Mouse (Mus musculus) E14TG2a.4 (cell line): ENCODE data around the gene Otub2.

Experiments used
- H3K27me3 ChIP-seq: 2 replicates; pipeline ENCODE4 v1.6.1; 2014; ENCODE audit warnings: low read length, control low read depth; ENCODE audit not compliant: insufficient read depth
- H3K36me3 ChIP-seq: 2 replicates; pipeline ENCODE4 v1.6.1; 2014; ENCODE audit warnings: low read length, control low read depth; ENCODE audit not compliant: insufficient read depth
- H3K4me1 ChIP-seq: replicated peaks from 2 replicates; pipeline ENCODE4 v1.6.1; 2014; ENCODE audit warnings: low read depth, low read length, control low read depth
- H3K4me3 ChIP-seq: replicated peaks from 2 replicates; pipeline ENCODE4 v1.5.1; 2014; ENCODE audit warnings: mild to moderate bottlenecking, low read length
- H3K9me3 ChIP-seq: 2 replicates; pipeline ENCODE4 v1.6.1; 2014; ENCODE audit warnings: low read length, control low read depth
- CTCF ChIP-seq: conservative IDR thresholded peaks from 2 replicates; pipeline ENCODE4 v1.5.1; 2014; ENCODE audit warnings: low read length
- NANOG ChIP-seq: IDR thresholded peaks from 2 replicates; pipeline ENCODE4 v1.6.1; 2014; ENCODE audit warnings: borderline replicate concordance, low read length, mixed read lengths
- POU5F1 ChIP-seq: IDR thresholded peaks from 2 replicates; pipeline ENCODE4 v1.6.1; 2014; ENCODE audit warnings: low read length, borderline replicate concordance

The Otub2 gene

DNA sequence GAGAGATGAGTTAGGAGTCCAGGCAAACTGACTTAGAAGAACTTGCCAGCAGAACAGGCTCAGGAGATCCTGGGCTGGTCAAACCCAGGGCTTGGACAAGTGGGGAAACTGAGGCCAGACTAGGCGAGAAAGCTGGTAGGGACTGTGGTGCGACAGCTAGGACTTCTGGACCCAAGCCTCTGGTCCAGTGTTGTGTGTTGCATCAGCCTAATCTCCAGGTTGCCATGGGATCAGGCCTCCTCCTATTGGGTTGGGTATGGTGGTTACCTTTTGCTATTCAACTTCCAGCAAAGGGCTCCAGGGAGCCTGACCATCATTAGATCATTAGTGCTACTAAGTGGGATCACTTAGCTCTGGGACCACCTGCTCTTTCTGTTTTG is 856 bp downstream of the Otub2 start:
- Histone ChIP-seq H3K9me3 (no peaks in the 10 kb centered on the region), H3K4me1 (peaks cover 13% of the 10 kb centered on the region), H3K4me3 (peak overlapping the region; percentile 89), H3K36me3 (no peaks in the 10 kb centered on the region; the same call in 1 of the 2 replicates), H3K27me3 (peaks cover 10% of the 10 kb centered on the region)
- TF ChIP-seq NANOG (no peak), POU5F1 (no peak), CTCF (no peak)

DNA sequence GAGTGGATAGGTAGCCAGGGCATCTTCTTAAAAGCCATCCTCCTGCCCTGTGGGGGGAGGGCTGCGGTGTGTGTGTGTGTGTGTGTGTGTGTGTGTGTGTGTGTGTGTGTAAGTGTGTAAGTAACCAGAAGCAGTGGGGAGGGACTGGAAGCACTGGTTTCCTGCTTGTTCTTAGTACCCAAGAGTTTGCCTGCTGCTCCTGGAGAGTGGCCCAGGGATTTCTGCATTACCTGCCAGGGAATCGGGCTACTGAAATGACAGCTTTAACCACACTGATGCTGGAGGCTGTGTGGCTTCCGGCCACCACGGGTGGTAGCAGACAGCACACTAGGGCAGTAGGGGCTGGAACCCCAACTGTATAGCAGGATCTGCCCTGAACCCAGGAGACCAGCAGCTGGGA is 1.5 kb downstream of the Otub2 start:
- peaks cover 10% of the 10 kb centered on the region for H3K27me3 ChIP-seq
- H3K36me3 ChIP-seq = no peaks in the 10 kb centered on the region; the same call in 1 of the 2 replicates
- no peak overlapping the region for H3K4me3 ChIP-seq
- H3K9me3 ChIP-seq = no peaks in the 10 kb centered on the region
- TF ChIP-seq CTCF = no peak
- H3K4me1 ChIP-seq = peaks cover 13% of the 10 kb centered on the region

DNA sequence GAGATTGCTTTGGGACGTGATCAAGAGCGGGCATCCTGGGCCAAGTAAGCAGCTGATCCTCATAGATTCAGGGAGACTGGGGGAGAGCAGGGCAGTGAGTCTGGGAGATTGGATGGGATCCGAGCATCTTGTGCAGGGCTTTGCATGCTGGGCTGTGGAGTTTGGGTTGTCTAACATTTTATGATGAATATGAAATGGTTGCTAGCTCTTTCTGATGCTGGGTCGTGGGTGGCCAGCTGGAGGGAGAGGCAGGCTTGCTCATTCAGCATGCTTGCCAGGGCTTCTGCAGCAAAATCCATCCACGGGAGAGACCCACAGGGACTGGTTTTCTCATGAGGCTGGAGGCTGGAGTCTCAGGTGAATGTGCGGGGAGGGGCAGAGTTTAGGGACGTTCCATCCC is 2.6 kb downstream of the Otub2 start:
- H3K27me3 ChIP-seq = peaks cover 10% of the 10 kb centered on the region
- H3K4me3 ChIP-seq = no peak overlapping the region
- no peaks in the 10 kb centered on the region for H3K9me3 ChIP-seq
- TF ChIP-seq POU5F1 (no peak), CTCF (no peak), NANOG (no peak)
- no peaks in the 10 kb centered on the region; the same call in 1 of the 2 replicates for H3K36me3 ChIP-seq
- H3K4me1 ChIP-seq = peaks cover 13% of the 10 kb centered on the region

- H3K36me3 ChIP-seq = no peaks in the 10 kb centered on the region; the same call in 1 of the 2 replicates
- H3K4me1 ChIP-seq = peaks cover 19% of the 10 kb centered on the region
- H3K4me3 ChIP-seq = no peak overlapping the region
- no peaks in the 10 kb centered on the region for H3K9me3 ChIP-seq
- no peak for TF ChIP-seq POU5F1
- TF ChIP-seq CTCF = no peak
- no peak for TF ChIP-seq NANOG
- H3K27me3 ChIP-seq = peaks cover 10% of the 10 kb centered on the region
These were observed 5.0 kb downstream of the Otub2 start for GRCm38 (mm10) chr12:103393528-103393927.

DNA sequence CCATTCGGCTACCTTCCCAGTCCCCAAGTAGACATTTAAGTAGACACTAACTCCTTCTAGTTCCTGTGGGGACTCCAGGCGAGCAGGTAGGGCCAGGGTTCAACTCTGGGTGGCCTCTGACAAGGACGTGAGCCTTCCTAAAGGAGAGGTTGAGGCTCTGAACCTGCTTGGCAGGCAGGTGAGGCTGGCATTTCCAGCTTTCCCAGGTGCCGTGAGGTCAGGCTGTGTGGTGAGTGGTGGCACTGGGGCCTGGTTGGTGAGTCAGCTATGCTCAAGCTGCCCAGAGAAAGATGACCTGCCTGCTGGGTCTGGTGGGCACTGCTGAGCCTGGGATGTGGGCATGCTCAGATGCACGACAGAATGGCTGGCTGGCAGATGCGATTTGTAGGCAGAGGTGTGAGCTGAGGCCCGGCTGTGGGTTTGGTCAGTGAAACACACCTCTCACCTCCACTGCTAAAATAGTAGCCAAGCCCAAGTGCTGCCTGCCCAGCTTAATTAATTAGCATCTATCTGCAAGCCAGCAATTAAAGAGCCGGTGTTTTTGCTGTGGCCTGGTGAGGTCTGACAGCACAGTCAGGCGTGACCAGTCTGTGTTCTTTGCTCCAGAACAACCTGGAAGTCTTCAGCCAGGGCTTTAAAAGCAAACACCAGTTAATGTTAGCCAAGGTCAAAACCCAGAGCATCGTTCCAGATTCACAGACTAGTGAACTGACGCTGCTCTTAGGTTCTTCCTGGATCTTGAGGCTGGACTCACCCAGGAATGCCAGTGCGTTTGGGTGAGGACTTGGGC is 7.2 kb downstream of the Otub2 start:
- no peaks in the 10 kb centered on the region for H3K27me3 ChIP-seq
- peaks cover 11% of the 10 kb centered on the region for H3K4me1 ChIP-seq
- H3K4me3 ChIP-seq = no peak overlapping the region
- TF ChIP-seq CTCF (no peak), NANOG (no peak), POU5F1 (no peak)
- H3K36me3 ChIP-seq = no peaks in the 10 kb centered on the region; the same call in 1 of the 2 replicates
- no peaks in the 10 kb centered on the region for H3K9me3 ChIP-seq

- no peaks in the 10 kb centered on the region for H3K9me3 ChIP-seq
- no peak overlapping the region for H3K4me3 ChIP-seq
- peaks cover 4% of the 10 kb centered on the region; the same call in 1 of the 2 replicates for H3K36me3 ChIP-seq
- peaks cover 11% of the 10 kb centered on the region for H3K4me1 ChIP-seq
- no peaks in the 10 kb centered on the region for H3K27me3 ChIP-seq
- TF ChIP-seq NANOG = no peak
- no peak for TF ChIP-seq CTCF
- TF ChIP-seq POU5F1 = no peak
These were observed 8.3 kb downstream of the Otub2 start for GRCm38 (mm10) chr12:103396751-103397150.

- H3K36me3 ChIP-seq = peaks cover 74% of the 10 kb centered on the region
- peaks cover 3% of the 10 kb centered on the region; the same call in 1 of the 2 replicates for H3K4me1 ChIP-seq
- TF ChIP-seq CTCF = no peak
- TF ChIP-seq POU5F1 = no peak
- TF ChIP-seq NANOG = no peak
- no peaks in the 10 kb centered on the region for H3K27me3 ChIP-seq
- H3K9me3 ChIP-seq = no peaks in the 10 kb centered on the region
- no peak overlapping the region for H3K4me3 ChIP-seq
These were observed 15.6 kb downstream of the Otub2 start for GRCm38 (mm10) chr12:103404131-103404530.

- TF ChIP-seq POU5F1 = no peak
- no peak for TF ChIP-seq CTCF
- no peak for TF ChIP-seq NANOG
- Histone ChIP-seq H3K36me3 (peaks cover 98% of the 10 kb centered on the region), H3K9me3 (no peaks in the 10 kb centered on the region), H3K4me3 (no peak within 1 kb of the TSS), H3K27me3 (no peaks in the 10 kb centered on the region), H3K4me1 (peaks cover 3% of the 10 kb centered on the region; the same call in 1 of the 2 replicates)
These were observed 19.2 kb downstream of the Otub2 start, which contains the start of gene 9330161L09Rik for GRCm38 (mm10) chr12:103407720-103408119. Gene 9330161L09Rik, minus strand, starts transcription at chr12:103407820.

GRCm38 (mm10) chr12:103408144-103408543 is 19.7 kb downstream of the Otub2 start:
- TF ChIP-seq CTCF (no peak), POU5F1 (no peak), NANOG (no peak)
- Histone ChIP-seq H3K4me1 (peaks cover 3% of the 10 kb centered on the region; the same call in 1 of the 2 replicates), H3K4me3 (no peak overlapping the region), H3K27me3 (no peaks in the 10 kb centered on the region), H3K9me3 (no peaks in the 10 kb centered on the region), H3K36me3 (peaks cover 100% of the 10 kb centered on the region)
